Mouse (Mus musculus): Measurements from ENCODE around the gene Slc5a4a.

Gene Slc5a4a

GRCm38 (mm10) chr10:76147278-76147677 lies at the start of gene Slc5a4a:
Slc5a4a (plus strand) TSS chr10:76147451.
- no peak for DNase-seq (ENCODE audit: low spot score in 2 of 2)

GRCm38 (mm10) chr10:76110861-76111260 lies 36.4 kb upstream of the Slc5a4a start, which contains the start of gene Slc5a4b:
Slc5a4b (minus strand) TSS chr10:76110961.
- no peak for DNase-seq (ENCODE audit: low spot score in 2 of 2)

DNA sequence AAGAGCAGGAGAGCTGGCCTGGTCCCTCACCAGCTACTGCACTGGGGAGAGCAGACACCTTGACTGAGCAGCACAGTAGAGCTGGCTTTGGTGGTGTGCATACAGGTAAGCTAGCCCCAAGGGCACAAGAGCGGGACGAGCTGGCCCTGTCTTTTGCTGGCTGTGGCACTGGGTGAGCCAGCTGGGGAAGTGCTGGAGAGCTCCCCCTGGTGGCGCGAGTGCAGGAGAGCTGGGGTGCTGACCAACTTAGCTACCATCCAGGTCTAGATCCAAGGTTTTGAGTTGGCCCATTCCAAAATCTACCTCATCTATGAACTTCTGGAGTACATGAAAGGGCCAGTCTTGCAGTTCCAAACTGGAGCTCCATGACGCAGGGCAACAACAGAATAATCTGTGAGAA lies 29.3 kb upstream of the Slc5a4a start:
- peak in 1 of 2 experiments; percentile 30 for DNase-seq (ENCODE audit: low spot score in 2 of 2)

- DNase-seq (ENCODE audit: low spot score in 2 of 2): no peak
These were observed 28.5 kb upstream of the Slc5a4a start for GRCm38 (mm10) chr10:76118741-76119140.

DNA sequence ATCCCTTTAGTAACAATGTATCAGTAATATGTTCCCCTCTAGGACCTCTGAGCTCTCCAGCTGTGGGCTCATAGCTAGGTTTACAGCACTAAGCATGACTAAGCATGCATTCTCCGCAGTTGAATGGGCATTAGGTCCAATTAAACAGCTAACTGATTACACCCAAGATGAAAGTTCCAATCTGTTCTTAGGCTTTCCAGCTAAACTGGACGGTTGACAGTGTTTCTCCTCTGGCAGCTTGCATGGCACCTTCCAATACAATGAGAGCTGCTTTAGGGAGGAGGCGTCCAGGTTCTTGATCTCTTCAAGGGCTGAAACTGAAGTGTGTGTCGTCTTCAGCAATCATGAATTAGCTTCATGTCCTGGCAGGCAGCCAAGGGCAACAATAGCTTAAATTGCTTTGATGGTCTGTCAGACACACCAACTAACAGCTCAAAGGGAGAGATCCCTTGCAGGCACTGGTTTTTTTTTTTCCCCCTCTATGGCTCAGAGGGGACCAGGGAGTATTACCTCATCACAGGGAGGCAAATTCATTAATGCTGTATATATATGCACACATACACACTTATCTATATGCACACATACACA lies 27.0 kb upstream of the Slc5a4a start:
- DNase-seq (ENCODE audit: low spot score in 2 of 2): no peak

DNA sequence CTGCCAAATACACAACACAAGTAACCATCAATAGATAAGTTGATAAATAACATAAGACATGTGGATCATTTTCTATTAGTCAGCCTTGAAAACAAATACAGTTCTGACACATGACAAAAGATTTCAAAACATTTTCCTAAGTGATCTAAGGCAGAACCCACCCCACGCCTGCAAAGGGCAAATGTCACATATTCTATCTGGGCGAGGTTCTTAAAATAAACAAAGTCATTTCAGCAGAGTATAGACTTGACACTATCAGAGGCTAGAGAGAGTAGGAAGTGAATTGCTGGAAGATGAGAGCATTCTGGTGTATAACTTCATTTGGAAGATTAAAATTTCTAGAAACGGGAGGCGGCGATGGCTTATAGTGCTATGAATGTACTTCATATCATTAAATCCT lies 25.8 kb upstream of the Slc5a4a start:
- no peak for DNase-seq (ENCODE audit: low spot score in 2 of 2)

DNA sequence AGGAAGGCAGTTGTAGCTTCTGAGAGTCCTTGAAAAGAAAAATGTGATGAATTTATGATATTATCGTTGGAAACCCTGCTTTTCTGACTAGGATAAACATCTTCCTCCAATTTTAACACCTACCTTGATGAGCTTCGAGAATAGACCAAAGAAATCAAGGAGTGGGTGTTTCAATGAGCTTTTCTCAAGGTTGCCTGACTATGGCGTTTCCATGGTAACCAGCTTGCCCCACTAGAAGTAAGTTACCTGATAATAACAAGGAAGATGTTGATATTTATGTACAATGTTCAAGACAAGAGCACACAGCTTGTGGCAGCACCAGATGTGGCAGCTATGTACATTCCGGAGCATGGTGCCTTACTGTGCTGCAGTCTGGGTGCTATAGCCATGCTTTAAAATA lies 14.7 kb upstream of the Slc5a4a start:
- DNase-seq (ENCODE audit: low spot score in 2 of 2): no peak

DNA sequence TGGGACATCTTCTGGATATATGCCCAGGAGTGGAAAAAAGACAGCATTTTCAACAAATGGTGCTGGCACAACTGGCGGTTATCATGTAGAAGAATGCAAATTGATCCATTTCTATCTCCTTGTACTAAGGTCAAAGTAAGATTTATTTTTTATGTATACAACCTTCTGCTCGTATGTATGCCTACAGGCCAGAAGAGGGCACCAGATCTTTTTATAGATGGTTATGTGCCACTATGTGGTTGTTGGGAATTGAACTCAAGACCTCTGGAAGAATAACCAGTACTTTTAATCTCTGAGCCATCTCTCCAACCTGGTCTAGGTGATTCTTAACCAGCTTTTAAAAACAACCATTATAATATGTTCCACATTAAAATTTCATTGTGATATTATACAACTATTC lies 10.9 kb upstream of the Slc5a4a start:
- DNase-seq (ENCODE audit: low spot score in 2 of 2): no peak

- no peak for DNase-seq (ENCODE audit: low spot score in 2 of 2)
These were observed 405 bp upstream of the Slc5a4a start for GRCm38 (mm10) chr10:76146846-76147245.

DNA sequence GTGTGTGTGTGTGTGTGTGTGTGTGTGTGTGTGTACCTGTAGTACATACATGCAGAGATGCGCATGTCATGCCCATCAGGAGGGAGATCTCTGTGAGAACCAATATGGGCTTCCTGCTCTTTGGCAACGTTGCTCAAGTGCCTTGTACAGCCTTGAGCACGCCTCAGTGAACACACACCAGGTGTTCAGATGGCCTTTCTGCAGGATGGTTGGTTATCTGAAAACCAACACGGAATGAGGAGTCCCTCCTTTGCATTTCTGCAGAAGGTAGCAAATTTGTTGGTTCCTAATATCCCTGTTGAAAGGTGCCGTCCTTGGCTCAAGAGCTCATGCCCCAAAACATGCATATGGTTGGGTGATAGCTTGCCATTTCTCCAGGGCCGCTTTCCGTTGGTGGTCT lies 8.7 kb downstream of the Slc5a4a start:
- no peak for DNase-seq (ENCODE audit: low spot score in 2 of 2)

- no peak for DNase-seq (ENCODE audit: low spot score in 2 of 2)
These were observed 10.3 kb downstream of the Slc5a4a start for GRCm38 (mm10) chr10:76157528-76157927.

DNA sequence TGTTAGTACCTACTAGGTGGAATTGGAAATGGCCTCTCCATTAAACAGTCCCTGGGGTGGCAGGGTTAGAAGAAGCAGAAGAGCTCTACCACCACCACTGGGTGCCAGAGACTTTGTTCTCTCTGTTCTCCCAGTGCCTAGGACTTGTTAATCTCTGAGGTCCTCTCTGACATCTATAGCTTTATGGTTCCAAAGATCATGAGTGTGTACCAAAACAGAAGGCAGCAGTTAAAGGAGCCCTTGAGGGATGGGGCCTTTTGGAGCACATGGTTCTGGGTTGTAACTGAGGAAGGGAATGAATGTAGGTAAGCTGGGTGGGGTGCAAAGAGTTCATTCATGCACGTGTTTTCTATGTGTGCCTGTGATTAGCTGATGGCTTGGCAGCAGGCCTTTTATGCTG lies 10.8 kb downstream of the Slc5a4a start:
- DNase-seq (ENCODE audit: low spot score in 2 of 2): no peak

GRCm38 (mm10) chr10:76174899-76175298 lies 27.6 kb downstream of the Slc5a4a start:
- no peak for DNase-seq (ENCODE audit: low spot score in 2 of 2)

- DNase-seq (ENCODE audit: low spot score in 2 of 2): no peak
These were observed 38.0 kb downstream of the Slc5a4a start for GRCm38 (mm10) chr10:76185216-76185615.

DNA sequence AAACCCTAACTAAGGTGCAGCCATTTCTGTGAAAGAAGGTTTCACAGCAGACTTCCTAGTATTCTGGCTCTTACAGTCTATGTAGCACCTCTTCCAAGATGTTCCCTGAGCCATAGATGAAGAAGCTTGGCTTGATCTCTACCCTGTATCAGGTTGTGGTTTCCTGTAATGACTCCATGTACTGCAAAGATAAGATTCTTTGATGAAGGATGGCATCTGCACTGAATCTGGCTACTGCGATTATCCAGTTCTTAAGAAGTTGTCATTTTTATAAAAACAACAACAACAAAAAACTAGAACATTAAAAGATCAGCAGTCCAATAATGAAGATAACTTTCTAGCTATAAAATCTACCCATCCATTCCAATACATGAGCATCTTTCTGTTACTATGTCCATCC lies 40.8 kb downstream of the Slc5a4a start:
- no peak for DNase-seq (ENCODE audit: low spot score in 2 of 2)

- DNase-seq (ENCODE audit: low spot score in 2 of 2): no peak
These were observed 54.2 kb downstream of the Slc5a4a start for GRCm38 (mm10) chr10:76201416-76201815.

DNA sequence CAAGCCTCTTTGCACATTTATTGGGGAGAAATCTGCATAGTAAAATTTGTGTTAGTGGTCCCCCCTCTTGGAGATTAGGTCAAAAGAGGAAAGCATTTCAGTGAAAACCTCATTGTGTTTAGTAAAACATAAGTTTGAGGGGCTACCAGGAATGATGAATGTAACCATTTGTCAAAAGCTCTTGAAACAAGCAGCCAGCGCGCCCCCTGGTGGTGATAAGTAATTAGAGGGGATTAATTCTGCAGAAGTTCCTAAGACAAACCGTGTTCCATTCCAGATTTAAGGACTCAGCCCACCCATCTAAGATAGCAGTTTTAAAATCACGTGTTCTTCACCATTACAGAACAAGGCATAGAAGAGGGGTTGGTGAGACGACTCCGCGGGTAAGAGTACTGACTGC lies 54.7 kb downstream of the Slc5a4a start:
- peak in 1 of 2 experiments; percentile 73 for DNase-seq (ENCODE audit: low spot score in 2 of 2)

- DNase-seq (ENCODE audit: low spot score in 2 of 2): no peak
These were observed 56.6 kb downstream of the Slc5a4a start for GRCm38 (mm10) chr10:76203798-76204283.

GRCm38 (mm10) chr10:76207262-76207796 lies 60.1 kb downstream of the Slc5a4a start:
- peak in 1 of 2 experiments; percentile 16 for DNase-seq (ENCODE audit: low spot score in 2 of 2)

DNA sequence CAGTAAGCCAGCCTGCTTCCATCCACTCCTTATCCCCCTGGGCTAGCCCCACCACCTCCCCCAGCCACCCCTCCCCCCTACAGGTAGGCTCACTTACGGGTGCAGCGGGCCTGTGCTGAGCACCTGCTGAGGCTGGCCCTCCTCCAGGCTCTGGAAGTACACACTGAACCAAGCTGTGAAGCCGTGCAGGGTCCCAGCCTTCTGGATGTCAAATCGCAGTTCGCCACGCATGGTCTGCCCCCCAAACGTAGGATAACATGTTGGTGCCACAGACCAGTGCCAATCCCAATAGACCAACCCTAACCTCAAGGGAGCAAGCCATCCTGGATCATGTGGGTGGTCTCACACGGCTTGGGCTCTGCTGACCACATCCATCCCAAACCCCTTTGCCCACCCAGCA lies 62.0 kb downstream of the Slc5a4a start:
- peak in 1 of 2 experiments; percentile 12 for DNase-seq (ENCODE audit: low spot score in 2 of 2)

DNA sequence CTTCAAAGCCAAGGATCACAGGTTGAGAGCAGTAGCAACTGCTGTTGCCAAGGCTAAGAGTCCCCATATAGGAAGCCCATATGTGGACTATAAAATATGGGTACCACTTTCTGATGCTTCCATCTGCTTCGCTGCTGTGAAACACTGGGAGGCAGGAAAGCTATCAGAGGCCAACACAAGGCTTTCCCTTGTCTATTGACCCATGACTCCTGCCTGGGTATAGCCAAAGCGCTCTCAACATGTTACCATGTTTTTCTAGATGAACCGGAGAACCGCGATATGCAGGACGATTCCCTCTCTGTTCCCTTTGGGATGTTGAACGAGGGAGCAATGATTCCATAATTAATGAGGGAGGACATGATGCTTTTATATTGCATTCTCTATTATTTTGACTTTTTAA lies 63.6 kb downstream of the Slc5a4a start:
- DNase-seq (ENCODE audit: low spot score in 2 of 2): peak in 1 of 2 experiments; percentile 12

DNA sequence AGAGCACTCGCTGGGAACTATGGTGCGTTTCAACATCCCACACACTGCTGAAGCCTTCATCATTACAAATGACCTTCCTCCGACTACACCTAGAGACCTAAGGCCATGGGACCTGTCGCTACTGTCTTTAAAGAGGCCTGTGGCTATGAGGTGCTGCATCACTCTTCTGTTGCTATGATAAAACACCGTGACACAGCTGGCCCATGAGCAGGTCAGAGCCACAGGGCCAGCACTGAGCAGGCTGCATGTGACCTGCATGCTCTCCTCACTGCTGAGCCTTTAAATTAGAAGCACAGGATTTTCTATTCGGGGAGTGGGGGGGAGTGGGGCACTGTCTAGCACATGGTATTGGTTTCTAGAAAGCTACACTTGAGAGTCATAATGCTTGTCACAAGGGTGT lies 64.9 kb downstream of the Slc5a4a start:
- DNase-seq (ENCODE audit: low spot score in 2 of 2): peak in 1 of 2 experiments; percentile 9

GRCm38 (mm10) chr10:76214161-76214560 lies 66.9 kb downstream of the Slc5a4a start:
- peak in 1 of 2 experiments; percentile 40 for DNase-seq (ENCODE audit: low spot score in 2 of 2)

DNA sequence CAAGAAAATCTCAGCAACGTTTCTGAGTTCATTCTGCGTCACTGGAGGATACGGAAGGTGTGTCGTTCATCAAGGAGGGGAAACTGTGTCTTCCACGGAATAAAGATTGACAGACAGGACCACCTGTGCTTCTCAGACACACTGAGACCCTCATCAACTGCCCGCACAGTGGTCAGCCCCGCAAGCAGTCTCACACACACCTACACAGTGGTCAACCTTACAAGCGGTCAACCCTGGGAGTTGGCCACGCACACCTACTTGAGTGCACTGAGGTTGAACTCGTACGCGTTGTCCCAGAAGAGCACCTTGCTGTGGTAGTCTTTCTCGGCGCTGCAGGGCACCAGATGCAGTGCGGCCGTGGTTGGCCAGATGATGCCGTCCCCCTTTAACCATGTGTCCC lies 69.8 kb downstream of the Slc5a4a start:
- no peak for DNase-seq (ENCODE audit: low spot score in 2 of 2)
